Mouse (Mus musculus) heart, embryonic 10.5 days (tissue): ENCODE data around the gene Ipo4. TPM values are rescaled to one million over a fixed set of nuclear protein-coding genes. Genes with fewer than 3 reads are reported as not detected.

ENCODE experiments used
- DNase-seq: peaks from one replicate; pipeline ENCODE4 v3.0.0-alpha.2; 2017; ENCODE audit warnings: low spot score
- H3K27ac ChIP-seq: fragments of 300-500 bp; sonication (generic); 2 replicates; pipeline ENCODE4 v1.5.1; 2016; ENCODE audit warnings: mild to moderate bottlenecking
- H3K27me3 ChIP-seq: fragments of 300-500 bp; sonication (generic); 2 replicates; pipeline ENCODE4 v1.6.1; 2016; ENCODE audit warnings: mild to moderate bottlenecking; ENCODE audit not compliant: poor library complexity, insufficient read depth, severe bottlenecking
- H3K36me3 ChIP-seq: fragments of 300-500 bp; sonication (generic); 2 replicates; pipeline ENCODE4 v1.6.1; 2016; ENCODE audit warnings: mild to moderate bottlenecking, moderate library complexity
- H3K4me1 ChIP-seq: fragments of 300-500 bp; sonication (generic); 2 replicates; pipeline ENCODE4 v1.6.1; 2016; ENCODE audit warnings: mild to moderate bottlenecking
- H3K4me3 ChIP-seq: fragments of 300-500 bp; sonication (generic); 2 replicates; pipeline ENCODE4 v1.5.1; 2016; ENCODE audit warnings: mild to moderate bottlenecking, moderate library complexity
- H3K9me3 ChIP-seq: fragments of 300-500 bp; sonication (generic); 2 replicates; pipeline ENCODE4 v1.6.1; 2016; ENCODE audit warnings: mild to moderate bottlenecking, moderate library complexity
- WGBS: fragments of 180-500 bp; shearing (Covaris S2); methylation state at CpG from one replicate; pipeline ENCODE4 v1.1.7; 2016; 5-methylcytosine and 5-hydroxymethylcytosine counted together
- polyA plus RNA-seq: library from polyadenylated mRNA; unstranded; fragments of >200 nt; fragmentation: Nextera tagmentation; extraction: Ambion mirVana; gene quantifications from 2 replicates; pipeline ENCODE4 v1.2.1, GENCODE M21; 2016

The Ipo4 gene
- polyA plus RNA-seq, 1 experiment from 2014 or later: 108 TPM

DNA sequence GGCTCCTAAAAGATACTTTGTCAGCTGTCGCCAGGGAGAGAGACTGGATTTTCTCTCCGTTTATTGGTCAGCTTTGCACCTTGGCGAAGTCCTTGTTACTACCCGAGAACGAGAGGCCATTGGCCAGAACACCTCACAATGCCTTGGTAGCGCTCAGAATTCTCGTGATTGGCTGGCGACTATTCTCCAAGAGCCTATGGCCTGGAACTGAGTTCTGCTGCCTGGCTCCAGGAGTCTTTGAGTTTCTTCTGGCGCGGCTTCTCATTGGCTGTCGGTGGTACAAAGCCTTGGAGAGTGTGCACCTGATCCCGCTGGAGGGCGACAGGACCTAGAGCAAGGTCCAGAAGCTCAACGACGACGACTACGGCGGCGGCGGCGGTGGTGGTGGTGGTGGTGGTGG is 17.9 kb downstream of the Ipo4 start, which contains the start of gene Rec8:
TSS of gene Rec8 (plus strand) at position 216 of the 400 bp plus-strand sequence.
- WGBS: 12% methylated on average over 21 of the region's 21 CpGs
- Histone ChIP-seq H3K4me1 (peaks cover 28% of the 10 kb centered on the region), H3K9me3 (no peaks in the 10 kb centered on the region), H3K36me3 (no peaks in the 10 kb centered on the region; the same call in 1 of the 2 replicates), H3K27me3 (peaks cover 3% of the 10 kb centered on the region; the same call in 1 of the 2 replicates), H3K27ac (peak within 1 kb of the TSS; percentile 73), H3K4me3 (peak within 1 kb of the TSS; percentile 45)
- peak; percentile 94 for DNase-seq

DNA sequence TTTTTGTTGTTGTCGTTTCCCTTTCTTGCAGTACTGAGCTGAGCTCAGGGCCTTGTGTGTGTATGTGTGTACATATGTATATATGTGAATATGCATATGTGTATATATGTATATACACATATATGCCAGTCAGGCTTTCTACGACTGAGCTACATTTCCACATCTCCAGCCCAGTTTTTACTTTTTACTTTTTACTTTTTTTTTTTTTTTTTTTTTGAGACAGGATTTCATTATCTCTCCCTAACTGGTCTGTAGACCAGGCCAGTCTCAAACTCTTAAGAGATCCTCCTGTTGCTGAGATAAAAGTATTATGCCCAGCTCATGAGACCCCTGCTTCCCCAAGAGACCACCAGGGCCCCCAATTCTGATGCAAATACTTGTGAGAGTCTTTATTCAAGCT is 18.9 kb downstream of the Ipo4 start:
- 83% methylated on average over 2 of the region's 2 CpGs for WGBS
- peak overlapping the region; percentile 73; the same call in 1 of the 2 replicates for H3K27ac ChIP-seq

DNA sequence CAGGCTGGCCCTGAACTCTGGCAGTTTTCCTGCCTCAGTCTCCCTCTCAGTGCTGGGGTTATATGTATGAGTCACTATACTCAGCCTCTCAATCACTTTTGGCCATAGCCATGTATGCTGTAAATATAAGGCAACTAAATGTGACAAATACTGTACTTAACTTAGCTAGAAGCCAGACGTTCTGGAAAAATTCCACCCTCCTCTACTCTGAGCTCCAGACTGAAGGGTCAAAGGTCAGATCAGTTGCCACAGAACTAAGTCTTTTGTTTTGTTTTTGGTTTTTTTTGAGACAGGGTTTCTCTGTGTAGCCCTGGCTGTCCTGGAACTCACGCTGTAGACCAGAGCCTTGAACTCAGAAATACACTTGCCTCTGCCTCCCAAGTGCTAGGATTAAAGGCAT is 19.9 kb downstream of the Ipo4 start:
- Histone ChIP-seq H3K27me3 (peaks cover 3% of the 10 kb centered on the region; the same call in 1 of the 2 replicates), H3K27ac (no peak overlapping the region), H3K36me3 (0 out of 2 replicates have a peak, but pooled peaks cover 2% of the 10 kb centered on the region), H3K4me1 (peaks cover 32% of the 10 kb centered on the region), H3K9me3 (no peaks in the 10 kb centered on the region), H3K4me3 (no peak overlapping the region)
- WGBS: 50% methylated on average over 2 of the region's 2 CpGs
- DNase-seq: no peak

More for the DNA sequence above, 18.9 kb downstream of the Ipo4 start:
- Histone ChIP-seq H3K27me3 (peaks cover 3% of the 10 kb centered on the region; the same call in 1 of the 2 replicates), H3K4me1 (peaks cover 32% of the 10 kb centered on the region), H3K36me3 (no peaks in the 10 kb centered on the region), H3K9me3 (no peaks in the 10 kb centered on the region), H3K4me3 (no peak overlapping the region)
- DNase-seq: no peak

DNA sequence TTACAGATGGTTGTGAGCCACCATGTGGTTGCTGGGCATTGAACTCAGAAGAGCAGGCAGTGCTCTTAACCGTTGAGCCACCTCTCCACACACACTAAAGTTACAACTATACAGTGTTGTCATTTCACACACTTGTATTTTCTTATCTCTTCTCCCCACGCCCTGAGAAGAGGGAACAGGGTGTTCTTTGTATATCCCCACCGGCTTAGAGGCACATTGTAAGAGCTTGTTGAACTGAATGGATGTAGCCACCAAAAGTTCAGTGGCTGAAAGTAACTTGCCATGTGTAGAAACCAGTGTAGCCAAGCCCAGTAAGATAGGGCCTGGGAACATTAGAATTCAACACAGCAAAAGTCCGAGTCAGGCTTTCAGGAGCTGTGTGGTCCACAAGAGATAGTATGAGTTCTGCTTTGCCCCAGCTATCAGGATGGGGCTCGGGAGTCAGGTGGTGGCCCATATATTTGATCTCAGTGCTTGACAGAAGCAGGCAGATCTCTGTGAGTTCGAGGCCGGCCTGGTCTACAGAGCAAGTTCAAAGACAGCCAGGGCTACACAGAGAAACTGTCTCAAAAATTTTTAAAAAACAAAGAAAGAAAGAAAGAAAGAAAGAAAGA is 21.1 kb downstream of the Ipo4 start:
- no peak overlapping the region for H3K4me3 ChIP-seq
- WGBS: 64% methylated on average over 7 of the region's 7 CpGs
- no peak for DNase-seq
- peaks cover 3% of the 10 kb centered on the region; the same call in 1 of the 2 replicates for H3K27me3 ChIP-seq
- peaks cover 9% of the 10 kb centered on the region for H3K36me3 ChIP-seq
- H3K27ac ChIP-seq: no peak overlapping the region
- H3K9me3 ChIP-seq: no peaks in the 10 kb centered on the region
- peaks cover 32% of the 10 kb centered on the region for H3K4me1 ChIP-seq

DNA sequence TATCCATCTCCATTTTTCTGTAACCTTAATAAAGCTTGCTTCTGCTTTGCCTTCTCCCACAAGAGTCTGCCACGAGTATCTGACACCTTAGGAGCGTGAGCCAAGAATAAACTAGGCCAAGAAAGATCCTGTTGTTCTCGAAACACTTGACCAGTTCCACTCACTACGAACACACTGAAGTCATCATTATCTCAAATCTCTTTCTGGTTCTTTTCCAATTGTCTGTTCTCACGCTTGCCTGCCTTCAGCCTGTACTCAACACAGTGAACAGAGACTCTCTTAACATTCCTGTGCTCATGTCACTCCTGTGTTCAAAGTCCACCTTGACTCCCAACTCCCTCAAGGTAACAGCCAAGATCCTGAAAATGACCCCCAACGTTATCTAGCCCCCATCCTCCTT is 22.4 kb downstream of the Ipo4 start:
- DNase-seq: no peak
- H3K4me3 ChIP-seq: no peak overlapping the region
- H3K9me3 ChIP-seq: no peaks in the 10 kb centered on the region
- H3K27ac ChIP-seq: no peak overlapping the region
- WGBS: 37% methylated on average over 6 of the region's 6 CpGs
- H3K4me1 ChIP-seq: peaks cover 24% of the 10 kb centered on the region
- H3K27me3 ChIP-seq: no peaks in the 10 kb centered on the region
- H3K36me3 ChIP-seq: peaks cover 22% of the 10 kb centered on the region

DNA sequence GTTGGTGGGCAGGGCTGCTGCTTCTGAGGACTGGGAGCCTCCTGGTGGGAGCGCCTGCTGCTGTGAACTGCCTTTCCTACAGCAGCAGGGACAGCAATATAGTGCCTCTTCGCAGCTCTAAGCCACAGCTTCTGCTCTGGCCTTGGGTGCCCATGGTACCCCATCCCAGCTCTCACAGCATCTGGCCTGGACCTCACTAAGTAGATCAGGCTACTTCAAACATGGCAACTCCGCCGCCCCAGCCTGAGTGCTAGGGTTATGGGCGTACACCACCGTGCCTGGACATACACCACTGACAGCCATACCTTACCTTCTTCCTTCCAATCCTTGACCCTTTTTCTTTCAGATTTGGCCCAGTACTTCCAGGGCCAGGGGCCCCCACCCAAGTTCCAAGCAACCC is 27.4 kb downstream of the Ipo4 start:
- peaks cover 21% of the 10 kb centered on the region for H3K4me1 ChIP-seq
- DNase-seq: no peak
- H3K9me3 ChIP-seq: no peaks in the 10 kb centered on the region
- H3K27ac ChIP-seq: no peak overlapping the region
- 92% methylated on average over 6 of the region's 6 CpGs for WGBS
- H3K27me3 ChIP-seq: no peaks in the 10 kb centered on the region
- peaks cover 58% of the 10 kb centered on the region for H3K36me3 ChIP-seq
- H3K4me3 ChIP-seq: no peak overlapping the region

DNA sequence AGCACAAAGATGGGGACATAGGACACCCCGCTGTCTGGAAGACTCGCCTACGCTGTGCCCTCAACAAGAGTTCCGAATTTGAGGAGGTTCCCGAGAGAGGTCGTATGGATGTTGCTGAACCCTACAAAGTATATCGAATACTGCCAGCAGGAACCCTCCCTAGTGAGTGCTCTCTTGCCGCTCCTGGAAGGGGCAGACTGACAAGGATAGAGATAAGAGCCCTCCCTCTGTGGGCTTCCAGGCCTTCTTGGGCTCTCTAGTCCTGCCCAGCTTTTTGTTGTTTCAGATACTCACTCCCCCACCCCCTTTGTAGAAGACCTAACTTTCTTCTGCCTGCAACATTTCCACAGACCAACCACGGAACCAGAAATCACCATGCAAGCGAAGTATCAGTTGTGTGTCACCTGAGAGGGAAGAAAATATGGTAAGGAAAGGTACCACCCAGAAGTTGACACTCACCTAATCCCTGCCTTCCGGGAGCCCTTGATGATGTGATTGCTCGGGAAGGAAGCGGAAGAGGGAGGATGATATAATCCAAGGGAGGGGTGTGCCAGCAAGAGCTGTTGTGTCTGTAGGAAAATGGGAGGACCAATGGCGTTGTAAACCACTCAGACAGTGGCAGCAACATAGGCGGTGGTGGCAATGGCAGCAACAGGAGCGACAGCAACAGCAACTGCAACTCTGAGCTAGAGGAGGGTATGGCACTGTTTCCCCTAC is 29.9 kb downstream of the Ipo4 start:
- 71% methylated on average over 16 of the region's 16 CpGs for WGBS
- Histone ChIP-seq H3K27ac (no peak overlapping the region), H3K36me3 (peaks cover 81% of the 10 kb centered on the region), H3K4me3 (no peak overlapping the region), H3K27me3 (no peaks in the 10 kb centered on the region), H3K4me1 (peaks cover 20% of the 10 kb centered on the region), H3K9me3 (no peaks in the 10 kb centered on the region)
- no peak for DNase-seq

DNA sequence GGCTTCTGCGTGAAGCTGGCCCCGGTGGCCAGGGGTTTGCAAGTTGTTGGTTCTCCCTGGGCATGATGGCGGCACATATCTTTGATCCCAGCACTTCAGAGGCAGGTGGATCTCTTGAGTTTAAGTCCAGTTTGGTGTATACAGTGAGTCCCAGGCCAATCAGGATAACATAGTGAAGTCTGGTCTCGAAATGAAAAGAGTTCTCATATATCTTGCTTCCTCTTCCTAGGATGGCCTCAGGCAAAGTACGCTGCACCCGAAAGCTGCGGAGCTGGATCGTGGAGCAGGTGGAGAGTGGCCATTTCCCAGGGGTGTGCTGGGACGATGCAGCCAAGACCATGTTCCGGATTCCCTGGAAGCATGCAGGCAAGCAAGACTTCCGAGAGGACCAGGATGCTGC is 30.9 kb downstream of the Ipo4 start:
- Histone ChIP-seq H3K4me1 (peaks cover 20% of the 10 kb centered on the region), H3K27ac (no peak overlapping the region), H3K36me3 (peaks cover 86% of the 10 kb centered on the region), H3K4me3 (peak overlapping the region; percentile 57; the same call in 1 of the 2 replicates), H3K9me3 (no peaks in the 10 kb centered on the region), H3K27me3 (no peaks in the 10 kb centered on the region)
- WGBS: 93% methylated on average over 11 of the region's 11 CpGs
- no peak for DNase-seq

DNA sequence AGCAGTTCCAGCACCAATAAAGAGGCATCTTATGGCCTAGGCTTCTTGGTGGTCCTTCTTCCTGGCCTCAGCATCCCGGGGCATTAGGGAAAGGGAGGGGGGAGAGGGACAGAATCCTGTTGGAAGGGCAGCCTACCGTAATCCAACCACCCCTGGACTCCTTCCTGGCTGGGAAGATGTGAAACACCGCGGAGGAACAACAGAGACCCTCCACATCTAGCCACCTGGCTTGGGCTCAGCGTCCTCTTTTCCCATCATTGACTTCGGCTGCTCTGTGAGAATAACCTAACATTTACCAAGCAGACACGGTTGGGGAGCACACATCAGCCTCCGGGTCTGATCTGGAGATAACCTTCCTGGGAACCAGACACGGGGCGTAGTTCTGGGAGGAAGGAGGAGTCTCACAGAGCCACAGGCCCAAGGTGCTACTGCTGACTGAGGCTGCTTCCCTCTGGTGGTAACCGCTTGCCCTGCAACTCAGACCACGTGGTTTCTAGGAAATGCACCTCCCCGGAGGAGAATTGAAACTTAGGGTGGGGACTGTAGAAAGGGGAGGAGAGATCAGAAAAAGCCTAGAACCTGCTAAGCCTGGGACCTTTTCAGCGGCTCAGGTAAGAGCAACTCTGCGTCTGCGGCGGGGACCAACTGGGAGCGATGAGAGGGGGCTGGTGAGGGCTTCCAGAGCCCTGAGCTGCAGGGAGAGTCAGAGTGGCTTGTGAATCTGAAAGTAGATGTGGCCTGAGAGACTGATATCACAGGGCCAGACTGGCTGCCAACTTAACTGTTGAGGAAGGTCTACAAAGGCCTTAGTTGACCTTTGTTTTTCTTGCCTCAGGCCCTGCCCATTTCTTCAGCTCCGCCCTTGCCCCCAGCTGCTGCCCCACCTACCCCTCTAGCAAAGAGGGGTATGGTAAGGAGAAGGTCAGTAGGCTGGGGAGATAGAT is 31.9 kb downstream of the Ipo4 start:
- H3K27me3 ChIP-seq: no peaks in the 10 kb centered on the region
- 20% methylated on average over 19 of the region's 19 CpGs for WGBS
- H3K27ac ChIP-seq: peak overlapping the region; percentile 89
- no peaks in the 10 kb centered on the region for H3K9me3 ChIP-seq
- peaks cover 20% of the 10 kb centered on the region for H3K4me1 ChIP-seq
- H3K36me3 ChIP-seq: peaks cover 86% of the 10 kb centered on the region
- H3K4me3 ChIP-seq: peak overlapping the region; percentile 57
- DNase-seq: peak; percentile 96

DNA sequence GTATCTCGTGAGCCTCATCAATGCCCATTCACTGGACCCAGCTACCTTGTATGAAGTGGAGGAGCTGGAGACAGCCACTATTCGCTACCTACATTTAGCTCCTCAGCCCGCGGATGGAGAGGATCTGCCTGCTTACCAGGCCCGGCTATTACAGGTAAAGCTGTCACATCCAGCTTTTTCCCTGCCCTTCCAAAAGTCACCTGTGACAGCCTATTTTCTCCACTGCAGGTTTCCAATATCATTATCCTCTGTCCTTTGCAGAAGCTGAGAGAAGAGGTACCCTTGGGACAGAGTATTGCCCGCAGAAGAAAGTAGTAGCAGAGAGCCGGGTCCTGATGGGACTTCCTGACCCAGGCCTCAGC is 32.5 kb downstream of the Ipo4 start, which contains the start of gene Irf9:
TSS of gene Irf9 (plus strand) at position 301 of the 362 bp plus-strand sequence.
- Histone ChIP-seq H3K4me3 (peak within 1 kb of the TSS; percentile 57), H3K27me3 (no peaks in the 10 kb centered on the region), H3K9me3 (no peaks in the 10 kb centered on the region), H3K27ac (peak within 1 kb of the TSS; percentile 89), H3K36me3 (peaks cover 86% of the 10 kb centered on the region), H3K4me1 (peaks cover 20% of the 10 kb centered on the region)
- no peak for DNase-seq
- 80% methylated on average over 7 of the region's 7 CpGs for WGBS

DNA sequence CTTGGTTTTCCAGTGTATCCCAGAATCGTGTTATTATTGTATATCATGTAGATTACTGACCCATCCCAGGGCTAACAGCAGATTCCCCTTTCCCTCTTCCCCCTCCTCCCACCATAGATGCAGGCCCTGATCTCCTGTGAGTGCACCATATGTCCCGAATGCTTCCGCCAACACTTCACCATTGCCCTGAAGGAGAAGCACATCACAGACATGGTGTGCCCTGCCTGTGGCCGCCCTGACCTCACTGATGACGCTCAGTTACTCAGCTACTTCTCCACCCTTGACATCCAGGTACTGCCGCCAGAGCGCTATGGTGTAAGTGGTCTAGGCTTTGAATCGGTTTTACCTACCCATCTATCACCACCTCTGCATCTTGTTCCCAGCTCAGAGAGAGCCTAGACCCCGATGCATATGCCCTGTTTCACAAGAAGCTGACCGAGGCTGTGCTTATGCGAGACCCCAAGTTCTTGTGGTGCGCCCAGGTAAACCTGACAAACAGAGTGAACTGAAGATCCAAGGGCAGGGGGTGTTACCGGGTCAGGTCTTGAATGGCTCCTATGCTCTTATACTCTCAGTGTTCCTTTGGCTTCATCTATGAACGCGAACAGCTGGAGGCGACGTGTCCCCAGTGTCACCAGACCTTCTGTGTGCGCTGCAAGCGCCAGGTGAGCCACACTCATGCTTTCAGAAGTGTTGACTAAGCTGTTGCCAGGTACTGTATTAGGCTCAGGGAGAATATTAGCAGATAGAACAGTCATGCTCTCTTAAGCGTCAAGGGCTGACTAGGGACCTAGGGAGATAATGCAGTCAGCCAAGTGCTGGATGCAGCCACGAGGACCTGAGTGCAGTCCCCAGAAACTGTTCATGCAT is 37.0 kb downstream of the Ipo4 start:
- H3K4me3 ChIP-seq: no peak overlapping the region
- H3K4me1 ChIP-seq: peaks cover 15% of the 10 kb centered on the region
- DNase-seq: peak; percentile 73
- H3K27me3 ChIP-seq: no peaks in the 10 kb centered on the region
- peaks cover 95% of the 10 kb centered on the region for H3K36me3 ChIP-seq
- 93% methylated on average over 21 of the region's 21 CpGs for WGBS
- H3K27ac ChIP-seq: no peak overlapping the region
- no peaks in the 10 kb centered on the region for H3K9me3 ChIP-seq
